Mouse (Mus musculus) heart, embryonic 15.5 days (tissue): ENCODE measurements at regions not wholly inside any gene's neighbourhood (a gene's known extent, or its start where the extent isn't known, plus 50 kb on each side); places are given as distances from the start of the nearest gene placed in this dataset.

Experiments used
- ATAC-seq: fragments of 200-750 bp; cut with Nextera tagmentation; replicated peaks from 2 replicates; pipeline ENCODE4 v1.8.0; 2017; ENCODE audit warnings: low read depth, moderate TSS enrichment; ENCODE audit not compliant: insufficient number of reproducible peaks, insufficient read depth, low FRiP score
- H3K27ac ChIP-seq: fragments of 300-500 bp; sonication (generic); 2 replicates; pipeline ENCODE4 v1.5.1; 2015; ENCODE audit warnings: mild to moderate bottlenecking, inconsistent platforms
- H3K27me3 ChIP-seq: fragments of 300-500 bp; sonication (generic); 2 replicates; pipeline ENCODE4 v1.6.1; 2015; ENCODE audit warnings: inconsistent platforms
- H3K36me3 ChIP-seq: fragments of 300-500 bp; sonication (generic); 2 replicates; pipeline ENCODE4 v1.6.1; 2015; ENCODE audit warnings: mild to moderate bottlenecking, inconsistent platforms
- H3K4me1 ChIP-seq: fragments of 300-500 bp; sonication (generic); replicated peaks from 2 replicates; pipeline ENCODE4 v1.6.1; 2015; ENCODE audit warnings: inconsistent platforms
- H3K4me2 ChIP-seq: fragments of 300-500 bp; sonication (generic); 2 replicates; pipeline ENCODE4 v1.6.1; 2015; ENCODE audit warnings: inconsistent platforms, mild to moderate bottlenecking, moderate library complexity
- H3K4me3 ChIP-seq: fragments of 300-500 bp; sonication (generic); 2 replicates; pipeline ENCODE4 v1.5.1; 2015; ENCODE audit warnings: mild to moderate bottlenecking, inconsistent platforms
- H3K9ac ChIP-seq: fragments of 300-500 bp; sonication (generic); 2 replicates; pipeline ENCODE4 v1.6.1; 2015; ENCODE audit warnings: mild to moderate bottlenecking, inconsistent platforms
- H3K9me3 ChIP-seq: fragments of 300-500 bp; sonication (generic); replicated peaks from 2 replicates; pipeline ENCODE4 v1.6.1; 2016; ENCODE audit warnings: inconsistent platforms
- WGBS: fragments of 180-500 bp; shearing (Covaris S2); methylation state at CpG from one replicate; pipeline ENCODE4 v1.1.7; 2015; ENCODE audit warnings: mixed read lengths; 5-methylcytosine and 5-hydroxymethylcytosine counted together

GRCm38 (mm10) chr2:78184950-78185349 lies 238.8 kb upstream of the Cwc22 start:
- Histone ChIP-seq H3K4me2 (no peak overlapping the region), H3K9ac (no peak overlapping the region), H3K4me3 (no peak overlapping the region), H3K36me3 (no peaks in the 10 kb centered on the region), H3K4me1 (no peaks in the 10 kb centered on the region), H3K27me3 (no peaks in the 10 kb centered on the region), H3K9me3 (no peaks in the 10 kb centered on the region), H3K27ac (no peak overlapping the region)
- ATAC-seq: no peak
- WGBS: 75% methylated on average over 1 of the region's 1 CpGs

GRCm38 (mm10) chr2:78173784-78174183 lies 227.6 kb upstream of the Cwc22 start:
- no peaks in the 10 kb centered on the region for H3K9me3 ChIP-seq
- no peak for ATAC-seq
- 60% methylated on average over 4 of the region's 4 CpGs for WGBS
- no peaks in the 10 kb centered on the region for H3K27me3 ChIP-seq
- no peak overlapping the region for H3K4me2 ChIP-seq
- no peak overlapping the region for H3K27ac ChIP-seq
- no peak overlapping the region for H3K4me3 ChIP-seq
- H3K9ac ChIP-seq: no peak overlapping the region
- H3K4me1 ChIP-seq: no peaks in the 10 kb centered on the region
- no peaks in the 10 kb centered on the region for H3K36me3 ChIP-seq

- Histone ChIP-seq H3K4me2 (no peak overlapping the region), H3K36me3 (no peaks in the 10 kb centered on the region), H3K4me3 (no peak overlapping the region), H3K9ac (no peak overlapping the region), H3K4me1 (no peaks in the 10 kb centered on the region), H3K27ac (no peak overlapping the region), H3K27me3 (no peaks in the 10 kb centered on the region), H3K9me3 (no peaks in the 10 kb centered on the region)
- 49% methylated on average over 4 of the region's 4 CpGs for WGBS
- no peak for ATAC-seq
Observed at GRCm38 (mm10) chr2:78172819-78173218, 226.6 kb upstream of the Cwc22 start.

GRCm38 (mm10) chr2:78170162-78170747 lies 224.1 kb upstream of the Cwc22 start:
- no peak overlapping the region for H3K4me3 ChIP-seq
- ATAC-seq: no peak
- H3K9me3 ChIP-seq: no peaks in the 10 kb centered on the region
- H3K4me1 ChIP-seq: no peaks in the 10 kb centered on the region
- H3K27ac ChIP-seq: no peak overlapping the region
- 74% methylated on average over 6 of the region's 6 CpGs for WGBS
- H3K36me3 ChIP-seq: no peaks in the 10 kb centered on the region
- no peak overlapping the region for H3K4me2 ChIP-seq
- H3K27me3 ChIP-seq: no peaks in the 10 kb centered on the region
- H3K9ac ChIP-seq: no peak overlapping the region

GRCm38 (mm10) chr2:78165429-78165828 lies 219.3 kb upstream of the Cwc22 start:
- Histone ChIP-seq H3K27ac (no peak overlapping the region), H3K4me2 (no peak overlapping the region), H3K27me3 (no peaks in the 10 kb centered on the region), H3K36me3 (no peaks in the 10 kb centered on the region), H3K4me1 (no peaks in the 10 kb centered on the region), H3K9ac (no peak overlapping the region), H3K4me3 (no peak overlapping the region), H3K9me3 (no peaks in the 10 kb centered on the region)
- 65% methylated on average over 13 of the region's 13 CpGs for WGBS
- no peak for ATAC-seq

- Histone ChIP-seq H3K4me1 (0 out of 2 replicates have a peak, but pooled peaks cover 5% of the 10 kb centered on the region), H3K27me3 (no peaks in the 10 kb centered on the region), H3K4me3 (no peak overlapping the region), H3K36me3 (no peaks in the 10 kb centered on the region), H3K9ac (no peak overlapping the region), H3K9me3 (no peaks in the 10 kb centered on the region), H3K4me2 (no peak overlapping the region), H3K27ac (no peak overlapping the region)
- WGBS: 59% methylated on average over 3 of the region's 3 CpGs
- no peak for ATAC-seq
Observed at GRCm38 (mm10) chr2:78159877-78160485, 213.8 kb upstream of the Cwc22 start.

- Histone ChIP-seq H3K9me3 (no peaks in the 10 kb centered on the region), H3K4me1 (no peaks in the 10 kb centered on the region), H3K4me2 (no peak overlapping the region), H3K4me3 (no peak overlapping the region), H3K27ac (no peak overlapping the region), H3K36me3 (no peaks in the 10 kb centered on the region), H3K27me3 (no peaks in the 10 kb centered on the region), H3K9ac (no peak overlapping the region)
- ATAC-seq: no peak
- WGBS: 72% methylated on average over 3 of the region's 3 CpGs
Observed at GRCm38 (mm10) chr2:78110335-78110734, 164.2 kb upstream of the Cwc22 start.

GRCm38 (mm10) chr2:78095536-78095935 lies 149.4 kb upstream of the Cwc22 start:
- Histone ChIP-seq H3K9me3 (no peaks in the 10 kb centered on the region), H3K27me3 (no peaks in the 10 kb centered on the region), H3K36me3 (no peaks in the 10 kb centered on the region), H3K27ac (no peak overlapping the region), H3K4me2 (no peak overlapping the region), H3K4me3 (no peak overlapping the region), H3K4me1 (no peaks in the 10 kb centered on the region), H3K9ac (no peak overlapping the region)
- WGBS: 80% methylated on average over 2 of the region's 2 CpGs
- ATAC-seq: no peak

- no peak for ATAC-seq
- Histone ChIP-seq H3K9me3 (no peaks in the 10 kb centered on the region), H3K4me3 (no peak overlapping the region), H3K36me3 (no peaks in the 10 kb centered on the region), H3K27me3 (no peaks in the 10 kb centered on the region), H3K27ac (no peak overlapping the region), H3K4me1 (no peaks in the 10 kb centered on the region), H3K4me2 (no peak overlapping the region), H3K9ac (no peak overlapping the region)
Observed at GRCm38 (mm10) chr2:78094921-78095320, 148.7 kb upstream of the Cwc22 start.

GRCm38 (mm10) chr2:78064321-78065037 lies 118.3 kb upstream of the Cwc22 start:
- no peaks in the 10 kb centered on the region for H3K36me3 ChIP-seq
- ATAC-seq: no peak
- H3K4me3 ChIP-seq: no peak overlapping the region
- H3K9me3 ChIP-seq: no peaks in the 10 kb centered on the region
- no peak overlapping the region for H3K27ac ChIP-seq
- no peak overlapping the region for H3K4me2 ChIP-seq
- no peak overlapping the region for H3K9ac ChIP-seq
- no peaks in the 10 kb centered on the region for H3K27me3 ChIP-seq
- WGBS: 68% methylated on average over 16 of the region's 16 CpGs
- no peaks in the 10 kb centered on the region for H3K4me1 ChIP-seq

GRCm38 (mm10) chr2:78059801-78060416 lies 113.7 kb upstream of the Cwc22 start:
- Histone ChIP-seq H3K4me1 (no peaks in the 10 kb centered on the region), H3K4me2 (peak overlapping the region; percentile 29; the same call in 1 of the 2 replicates), H3K27me3 (no peaks in the 10 kb centered on the region), H3K9ac (no peak overlapping the region), H3K36me3 (no peaks in the 10 kb centered on the region), H3K9me3 (no peaks in the 10 kb centered on the region), H3K4me3 (no peak overlapping the region), H3K27ac (no peak overlapping the region)
- no peak for ATAC-seq
- 52% methylated on average over 10 of the region's 10 CpGs for WGBS
